Mouse (Mus musculus) myocyte (in vitro differentiated cells): ENCODE results near the gene Sh3pxd2a. TPM values are rescaled to one million over a fixed set of nuclear protein-coding genes. Genes with fewer than 3 reads are reported as not detected.

Source experiments
- H3K27me3 ChIP-seq: one replicate; pipeline ENCODE4 v1.6.1; 2011; ENCODE audit not compliant: control insufficient read depth, insufficient read depth, insufficient read length
- H3K36me3 ChIP-seq: one replicate; pipeline ENCODE4 v1.6.1; 2011; ENCODE audit not compliant: control insufficient read depth, insufficient read depth
- H3K4me2 ChIP-seq: one replicate; pipeline ENCODE4 v1.6.1; 2011; ENCODE audit warnings: low read depth, control low read depth
- H3K4me3 ChIP-seq: one replicate; pipeline ENCODE4 v1.5.1; 2011; ENCODE audit warnings: mild to moderate bottlenecking, control low read depth, moderate library complexity
- H3K79me2 ChIP-seq: one replicate; pipeline ENCODE4 v1.6.1; 2011; ENCODE audit not compliant: control insufficient read depth, insufficient read depth
- H3ac ChIP-seq: one replicate; pipeline ENCODE4 v1.6.1; 2011; ENCODE audit not compliant: control insufficient read depth, insufficient read length
- CEBPB ChIP-seq: IDR thresholded peaks from 2 replicates; pipeline ENCODE4 v1.6.1; 2011; ENCODE audit warnings: mild to moderate bottlenecking, moderate library complexity; ENCODE audit not compliant: poor library complexity, insufficient read depth, severe bottlenecking
- E2F4 ChIP-seq: IDR thresholded peaks from one replicate; pipeline ENCODE4 v1.6.1; 2011; ENCODE audit warnings: mild to moderate bottlenecking, control low read depth, moderate library complexity; ENCODE audit not compliant: insufficient read depth
- MAX ChIP-seq: IDR thresholded peaks from one replicate; pipeline ENCODE4 v1.6.1; 2011; ENCODE audit warnings: low read depth, mild to moderate bottlenecking, control low read depth
- MYOD1 ChIP-seq, 3 experiments: IDR thresholded peaks; one replicate each; pipeline ENCODE4 v1.6.1; 2011; ENCODE audit warnings: control low read depth in 2 of 3, low read depth in 2 of 3, mild to moderate bottlenecking in 2 of 3, moderate library complexity in 1 of 3; ENCODE audit not compliant: insufficient read length in 2 of 3, control insufficient read depth in 1 of 3
- MYOG ChIP-seq, 3 experiments: IDR thresholded peaks; one replicate each; pipeline ENCODE4 v1.6.1; 2011; ENCODE audit warnings: control low read depth in 2 of 3, low read depth in 2 of 3, mild to moderate bottlenecking in 2 of 3; ENCODE audit not compliant: insufficient read length in 2 of 3, control insufficient read depth in 1 of 3, insufficient read depth in 1 of 3
- POLR2A ChIP-seq: IDR thresholded peaks from one replicate; pipeline ENCODE4 v1.6.1; 2011; ENCODE audit warnings: low read depth, mild to moderate bottlenecking, control low read depth, moderate library complexity; ENCODE audit not compliant: insufficient read length
- POLR2AphosphoS2 ChIP-seq: IDR thresholded peaks from one replicate; pipeline ENCODE4 v1.6.1; 2011; ENCODE audit warnings: low read depth, control low read depth; ENCODE audit not compliant: insufficient read length
- REST ChIP-seq: IDR thresholded peaks from one replicate; pipeline ENCODE4 v1.6.1; 2011; ENCODE audit warnings: mild to moderate bottlenecking, control low read depth, moderate library complexity; ENCODE audit not compliant: insufficient read depth, insufficient read length
- SRF ChIP-seq: IDR thresholded peaks from one replicate; pipeline ENCODE4 v1.6.1; 2011; ENCODE audit warnings: low read depth; ENCODE audit not compliant: control insufficient read depth, insufficient read length
- TCF12 ChIP-seq: IDR thresholded peaks from one replicate; pipeline ENCODE4 v1.6.1; 2011; ENCODE audit warnings: mild to moderate bottlenecking, control low read depth; ENCODE audit not compliant: poor library complexity, insufficient read depth, severe bottlenecking
- TCF3 ChIP-seq: IDR thresholded peaks from one replicate; pipeline ENCODE4 v1.6.1; 2011; ENCODE audit warnings: low read depth, control low read depth; ENCODE audit not compliant: insufficient read length
- USF1 ChIP-seq: IDR thresholded peaks from one replicate; pipeline ENCODE4 v1.6.1; 2011; ENCODE audit warnings: low read depth, mild to moderate bottlenecking, control low read depth, moderate library complexity
- polyA plus RNA-seq: library from polyadenylated mRNA; unstranded; fragments of >200 nt; fragmentation: generic; extraction: Trizol; gene quantifications from one replicate; pipeline ENCODE4 v1.2.1, GENCODE M21; 2012; ENCODE audit warnings: missing spikeins

Sh3pxd2a gene
- polyA plus RNA-seq, 1 experiment, result 59.5 TPM

GRCm38 (mm10) chr19:47438445-47438844 lies 25.8 kb downstream of the Sh3pxd2a start:
- no peak overlapping the region for H3ac ChIP-seq
- H3K27me3 ChIP-seq, result no peaks in the 10 kb centered on the region
- H3K79me2 ChIP-seq, result peaks cover 25% of the 10 kb centered on the region
- H3K4me2 ChIP-seq, result peak overlapping the region; percentile 14
- no peak overlapping the region for H3K4me3 ChIP-seq
- H3K36me3 ChIP-seq, result no peaks in the 10 kb centered on the region
- TF ChIP-seq TCF3 (no peak), REST (no peak), MYOD1 (IDR thresholded peaks at IDR 0.05; ENCODE audit: control insufficient read depth in 1 of 3, insufficient read length in 2 of 3, low read depth in 2 of 3) (no peak), CEBPB (no peak), E2F4 (no peak), POLR2A (no peak), MYOG (IDR thresholded peaks at IDR 0.05; ENCODE audit: control insufficient read depth in 1 of 3, insufficient read depth in 1 of 3, insufficient read length in 2 of 3, low read depth in 2 of 3) (no peak), MAX (no peak), SRF (no peak), USF1 (no peak), TCF12 (no peak), POLR2AphosphoS2 (no peak)

GRCm38 (mm10) chr19:47437040-47437439 lies 27.2 kb downstream of the Sh3pxd2a start:
- TF ChIP-seq MYOG (IDR thresholded peaks at IDR 0.05; ENCODE audit: control insufficient read depth in 1 of 3, insufficient read depth in 1 of 3, insufficient read length in 2 of 3, low read depth in 2 of 3), result peak in 2 of 3 experiments; percentile 45 to 81
- TF ChIP-seq MYOD1 (IDR thresholded peaks at IDR 0.05; ENCODE audit: control insufficient read depth in 1 of 3, insufficient read length in 2 of 3, low read depth in 2 of 3), result peak in 2 of 3 experiments; percentile 57 to 84
- TF ChIP-seq REST, result no peak
- TF ChIP-seq TCF12, result peak; percentile 17
- peaks cover 14% of the 10 kb centered on the region for H3K79me2 ChIP-seq

GRCm38 (mm10) chr19:47436236-47436635 lies 28.0 kb downstream of the Sh3pxd2a start:
- Histone ChIP-seq H3K36me3 (no peaks in the 10 kb centered on the region), H3ac (no peak overlapping the region), H3K79me2 (peaks cover 8% of the 10 kb centered on the region), H3K4me3 (no peak overlapping the region), H3K27me3 (no peaks in the 10 kb centered on the region), H3K4me2 (peak overlapping the region; percentile 1)
- TF ChIP-seq POLR2AphosphoS2 (no peak), SRF (no peak), MYOD1 (IDR thresholded peaks at IDR 0.05; ENCODE audit: control insufficient read depth in 1 of 3, insufficient read length in 2 of 3, low read depth in 2 of 3) (no peak), MYOG (IDR thresholded peaks at IDR 0.05; ENCODE audit: control insufficient read depth in 1 of 3, insufficient read depth in 1 of 3, insufficient read length in 2 of 3, low read depth in 2 of 3) (no peak), TCF3 (no peak), USF1 (no peak), E2F4 (no peak), TCF12 (no peak), POLR2A (no peak), REST (no peak), MAX (no peak), CEBPB (no peak)

More at GRCm38 (mm10) chr19:47437040-47437439, 27.2 kb downstream of the Sh3pxd2a start:
- Histone ChIP-seq H3K4me3 (no peak overlapping the region), H3K4me2 (peak overlapping the region; percentile 33), H3K36me3 (no peaks in the 10 kb centered on the region), H3ac (no peak overlapping the region), H3K27me3 (no peaks in the 10 kb centered on the region)

- peaks cover 8% of the 10 kb centered on the region for H3K79me2 ChIP-seq
- H3K36me3 ChIP-seq, result no peaks in the 10 kb centered on the region
- TF ChIP-seq CEBPB, result no peak
- no peak for TF ChIP-seq USF1
- no peak for TF ChIP-seq SRF
- no peak for TF ChIP-seq POLR2A
- TF ChIP-seq MYOG (IDR thresholded peaks at IDR 0.05; ENCODE audit: control insufficient read depth in 1 of 3, insufficient read depth in 1 of 3, insufficient read length in 2 of 3, low read depth in 2 of 3), result no peak
- no peak for TF ChIP-seq MAX
- TF ChIP-seq MYOD1 (IDR thresholded peaks at IDR 0.05; ENCODE audit: control insufficient read depth in 1 of 3, insufficient read length in 2 of 3, low read depth in 2 of 3), result no peak
- no peak for TF ChIP-seq TCF12
- no peak for TF ChIP-seq POLR2AphosphoS2
- TF ChIP-seq REST, result no peak
- no peak overlapping the region for H3K4me3 ChIP-seq
- no peak overlapping the region for H3ac ChIP-seq
- H3K27me3 ChIP-seq, result no peaks in the 10 kb centered on the region
- no peak overlapping the region for H3K4me2 ChIP-seq
Observed at GRCm38 (mm10) chr19:47434655-47435054, 29.5 kb downstream of the Sh3pxd2a start.

- H3K4me3 ChIP-seq, result no peak overlapping the region
- no peaks in the 10 kb centered on the region for H3K27me3 ChIP-seq
- TF ChIP-seq SRF, result no peak
- no peak for TF ChIP-seq POLR2AphosphoS2
- TF ChIP-seq POLR2A, result peak; percentile 16
- no peak for TF ChIP-seq MYOD1 (IDR thresholded peaks at IDR 0.05; ENCODE audit: control insufficient read depth in 1 of 3, insufficient read length in 2 of 3, low read depth in 2 of 3)
- no peak overlapping the region for H3ac ChIP-seq
- H3K36me3 ChIP-seq, result no peaks in the 10 kb centered on the region
- peaks cover 12% of the 10 kb centered on the region for H3K79me2 ChIP-seq
- no peak overlapping the region for H3K4me2 ChIP-seq
Observed at GRCm38 (mm10) chr19:47432339-47432738, 31.9 kb downstream of the Sh3pxd2a start.
